Mouse (Mus musculus) hindbrain, embryonic 14.5 days (tissue): ENCODE results near the gene Htr2c. TPM values are rescaled to one million over a fixed set of nuclear protein-coding genes. Genes with fewer than 3 reads are reported as not detected.

Experiments used
- ATAC-seq: fragments of 200-750 bp; cut with Nextera tagmentation; 2 replicates; pipeline ENCODE4 v1.8.0; 2017; ENCODE audit warnings: moderate number of reproducible peaks, mild to moderate bottlenecking, moderate TSS enrichment, moderate library complexity; ENCODE audit not compliant: low FRiP score
- DNase-seq: peaks from one replicate; pipeline ENCODE4 v3.0.0-alpha.2; 2015; ENCODE audit warnings: low spot score
- H3K27ac ChIP-seq: fragments of 300-500 bp; sonication (generic); 2 replicates; pipeline ENCODE4 v1.5.1; 2014; ENCODE audit warnings: mild to moderate bottlenecking, moderate library complexity
- H3K27me3 ChIP-seq: fragments of 300-500 bp; sonication (generic); 2 replicates; pipeline ENCODE4 v1.6.1; 2014; ENCODE audit warnings: mild to moderate bottlenecking, low read length, mixed read lengths; ENCODE audit not compliant: control insufficient read depth, insufficient read depth
- H3K36me3 ChIP-seq: fragments of 300-500 bp; sonication (generic); replicated peaks from 2 replicates; pipeline ENCODE4 v1.6.1; 2014; ENCODE audit not compliant: control insufficient read depth, insufficient read depth
- H3K4me1 ChIP-seq: fragments of 300-500 bp; sonication (generic); replicated peaks from 2 replicates; pipeline ENCODE4 v1.6.1; 2014; ENCODE audit warnings: antibody characterized with exemption, low read length, mixed read lengths; ENCODE audit not compliant: control insufficient read depth, insufficient read depth
- H3K4me2 ChIP-seq: fragments of 300-500 bp; sonication (generic); replicated peaks from 2 replicates; pipeline ENCODE4 v1.6.1; 2014; ENCODE audit warnings: mild to moderate bottlenecking, moderate library complexity
- H3K4me3 ChIP-seq: fragments of 300-500 bp; sonication (generic); replicated peaks from 2 replicates; pipeline ENCODE4 v1.5.1; 2014; ENCODE audit warnings: mild to moderate bottlenecking, low read length
- H3K9ac ChIP-seq: fragments of 300-500 bp; sonication (generic); 2 replicates; pipeline ENCODE4 v1.6.1; 2014
- H3K9me3 ChIP-seq: fragments of 300-500 bp; sonication (generic); 2 replicates; pipeline ENCODE4 v1.6.1; 2016; ENCODE audit warnings: low read length; ENCODE audit not compliant: control insufficient read depth
- WGBS: fragments of 180-500 bp; shearing (Covaris S2); extraction: QIAGEN DNeasy Blood & Tissue Kit; methylation state at CpG from one replicate; pipeline ENCODE4 v1.1.7; 2014; 5-methylcytosine and 5-hydroxymethylcytosine counted together
- polyA plus RNA-seq: library from polyadenylated mRNA; unstranded; fragments of >200 nt; fragmentation: Nextera tagmentation; extraction: Ambion mirVana; gene quantifications from 2 replicates; pipeline ENCODE4 v1.2.1, GENCODE M21; 2014

Htr2c gene
- 15.5 and 20.0 TPM in 2 replicates for polyA plus RNA-seq

- Histone ChIP-seq H3K4me3 (peak within 1 kb of the TSS; percentile 47), H3K36me3 (no peaks in the 10 kb centered on the region), H3K4me2 (peak within 1 kb of the TSS; percentile 68), H3K27me3 (peaks cover 22% of the 10 kb centered on the region; the same call in 1 of the 2 replicates), H3K27ac (0 out of 2 replicates have a peak within 1 kb of the TSS, but pooled peaks have one; percentile 26), H3K9ac (peak within 1 kb of the TSS; percentile 58), H3K9me3 (no peaks in the 10 kb centered on the region), H3K4me1 (no peaks in the 10 kb centered on the region)
- peak; percentile 83; the same call in 1 of the 2 replicates for ATAC-seq
- WGBS, result 21% methylated on average over 27 of the region's 27 CpGs
- peak; percentile 26 for DNase-seq
Measured at GRCm38 (mm10) chrX:146962258-146962913, at the start of gene Htr2c. Gene Htr2c, plus strand, starts transcription at chrX:146962513.

- H3K4me3 ChIP-seq, result no peak overlapping the region
- H3K27me3 ChIP-seq, result no peaks in the 10 kb centered on the region
- WGBS, result 46% methylated on average over 1 of the region's 1 CpGs
Measured at GRCm38 (mm10) chrX:146928251-146928650, 34.1 kb upstream of the Htr2c start.

GRCm38 (mm10) chrX:146936332-146936731 is 26.0 kb upstream of the Htr2c start:
- H3K27me3 ChIP-seq, result no peaks in the 10 kb centered on the region
- no peak overlapping the region for H3K4me2 ChIP-seq
- H3K9me3 ChIP-seq, result no peaks in the 10 kb centered on the region
- no peak overlapping the region for H3K27ac ChIP-seq
- H3K4me1 ChIP-seq, result no peaks in the 10 kb centered on the region
- H3K36me3 ChIP-seq, result no peaks in the 10 kb centered on the region
- DNase-seq, result no peak
- no peak overlapping the region for H3K9ac ChIP-seq
- no peak for ATAC-seq
- H3K4me3 ChIP-seq, result no peak overlapping the region

More at GRCm38 (mm10) chrX:146928251-146928650, 34.1 kb upstream of the Htr2c start:
- H3K36me3 ChIP-seq, result no peaks in the 10 kb centered on the region
- DNase-seq (no peak), ATAC-seq (no peak)
- H3K9ac ChIP-seq, result no peak overlapping the region
- no peak overlapping the region for H3K27ac ChIP-seq
- no peaks in the 10 kb centered on the region for H3K9me3 ChIP-seq
- no peaks in the 10 kb centered on the region for H3K4me1 ChIP-seq
- no peak overlapping the region for H3K4me2 ChIP-seq

GRCm38 (mm10) chrX:146946216-146946886 is 16.0 kb upstream of the Htr2c start:
- H3K4me1 ChIP-seq, result no peaks in the 10 kb centered on the region
- ATAC-seq, result no peak
- H3K9ac ChIP-seq, result no peak overlapping the region
- no peaks in the 10 kb centered on the region for H3K27me3 ChIP-seq
- H3K4me2 ChIP-seq, result no peak overlapping the region
- no peak overlapping the region for H3K4me3 ChIP-seq
- DNase-seq, result no peak
- H3K9me3 ChIP-seq, result no peaks in the 10 kb centered on the region
- no peaks in the 10 kb centered on the region for H3K36me3 ChIP-seq
- 87% methylated on average over 2 of the region's 2 CpGs for WGBS
- no peak overlapping the region for H3K27ac ChIP-seq

- Histone ChIP-seq H3K4me2 (no peak overlapping the region), H3K9me3 (no peaks in the 10 kb centered on the region), H3K27me3 (no peaks in the 10 kb centered on the region), H3K27ac (no peak overlapping the region), H3K4me1 (no peaks in the 10 kb centered on the region), H3K9ac (no peak overlapping the region), H3K4me3 (no peak overlapping the region), H3K36me3 (no peaks in the 10 kb centered on the region)
- DNase-seq, result no peak
- no peak for ATAC-seq
Measured at GRCm38 (mm10) chrX:146946996-146947395, 15.3 kb upstream of the Htr2c start.

GRCm38 (mm10) chrX:146958608-146959007 is 3.7 kb upstream of the Htr2c start:
- no peaks in the 10 kb centered on the region for H3K9me3 ChIP-seq
- DNase-seq (no peak), ATAC-seq (no peak)
- no peak overlapping the region for H3K4me3 ChIP-seq
- H3K4me1 ChIP-seq, result no peaks in the 10 kb centered on the region
- H3K27ac ChIP-seq, result no peak overlapping the region
- peaks cover 22% of the 10 kb centered on the region; the same call in 1 of the 2 replicates for H3K27me3 ChIP-seq
- H3K9ac ChIP-seq, result no peak overlapping the region
- 70% methylated on average over 1 of the region's 1 CpGs for WGBS
- no peaks in the 10 kb centered on the region for H3K36me3 ChIP-seq
- no peak overlapping the region for H3K4me2 ChIP-seq

- H3K27ac ChIP-seq, result no peak overlapping the region
- H3K27me3 ChIP-seq, result peaks cover 22% of the 10 kb centered on the region; the same call in 1 of the 2 replicates
- no peak overlapping the region for H3K9ac ChIP-seq
- 14% methylated on average over 10 of the region's 10 CpGs for WGBS
- H3K4me3 ChIP-seq, result no peak overlapping the region
- H3K4me1 ChIP-seq, result no peaks in the 10 kb centered on the region
- H3K4me2 ChIP-seq, result peak overlapping the region; percentile 24; the same call in 1 of the 2 replicates
- DNase-seq, result no peak
- H3K9me3 ChIP-seq, result no peaks in the 10 kb centered on the region
- no peaks in the 10 kb centered on the region for H3K36me3 ChIP-seq
- ATAC-seq, result no peak
Measured at GRCm38 (mm10) chrX:146959960-146960359, 2.4 kb upstream of the Htr2c start.

- no peaks in the 10 kb centered on the region for H3K36me3 ChIP-seq
- H3K9me3 ChIP-seq, result no peaks in the 10 kb centered on the region
- peak overlapping the region; percentile 68 for H3K4me2 ChIP-seq
- WGBS, result 24% methylated on average over 37 of the region's 37 CpGs
- DNase-seq (no peak), ATAC-seq (peak; percentile 69)
- peak overlapping the region; percentile 58 for H3K9ac ChIP-seq
- 0 out of 2 replicates have a peak overlapping the region, but pooled peaks have one; percentile 26 for H3K27ac ChIP-seq
- H3K4me1 ChIP-seq, result no peaks in the 10 kb centered on the region
- H3K27me3 ChIP-seq, result peaks cover 22% of the 10 kb centered on the region; the same call in 1 of the 2 replicates
- H3K4me3 ChIP-seq, result peak overlapping the region; percentile 47
Measured at GRCm38 (mm10) chrX:146962914-146963547, 718 bp downstream of the Htr2c start.

- no peak overlapping the region for H3K4me3 ChIP-seq
- H3K4me1 ChIP-seq, result no peaks in the 10 kb centered on the region
- DNase-seq (no peak), ATAC-seq (no peak)
- no peak overlapping the region for H3K9ac ChIP-seq
- no peak overlapping the region for H3K4me2 ChIP-seq
- no peak overlapping the region for H3K27ac ChIP-seq
- H3K9me3 ChIP-seq, result no peaks in the 10 kb centered on the region
- H3K27me3 ChIP-seq, result no peaks in the 10 kb centered on the region
- H3K36me3 ChIP-seq, result no peaks in the 10 kb centered on the region
- whole genome bisulfite sequencing, result 63% methylated on average over 5 of the region's 5 CpGs
Measured at GRCm38 (mm10) chrX:146979931-146980330, 17.6 kb downstream of the Htr2c start.
